Mouse (Mus musculus): ENCODE data around the gene Ttll12.

Gene Ttll12

DNA sequence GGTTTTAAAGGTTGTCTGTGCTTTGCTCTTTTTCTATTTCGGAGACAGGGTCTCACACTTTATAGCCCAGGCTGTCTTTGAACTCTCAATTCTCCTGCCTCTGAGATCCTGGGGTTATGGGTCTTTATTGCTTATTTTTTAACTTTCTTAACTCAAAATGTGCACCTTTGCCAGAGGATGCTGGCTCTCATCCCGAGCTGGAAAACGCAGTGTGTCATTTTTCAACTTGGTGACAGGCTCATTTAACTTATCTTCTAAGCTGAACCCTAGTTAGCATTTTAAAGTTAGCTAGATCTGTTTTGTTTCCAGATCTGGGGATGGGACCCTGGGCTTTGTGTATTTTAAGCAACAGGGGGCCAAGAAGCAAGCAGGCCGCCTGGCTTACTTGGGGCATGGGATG, 66.1 kb downstream of the Ttll12 start:
- in situ Hi-C loops (cut with MboI; ENCODE audit: low sequenced_read_pairs): no loop called here

DNA sequence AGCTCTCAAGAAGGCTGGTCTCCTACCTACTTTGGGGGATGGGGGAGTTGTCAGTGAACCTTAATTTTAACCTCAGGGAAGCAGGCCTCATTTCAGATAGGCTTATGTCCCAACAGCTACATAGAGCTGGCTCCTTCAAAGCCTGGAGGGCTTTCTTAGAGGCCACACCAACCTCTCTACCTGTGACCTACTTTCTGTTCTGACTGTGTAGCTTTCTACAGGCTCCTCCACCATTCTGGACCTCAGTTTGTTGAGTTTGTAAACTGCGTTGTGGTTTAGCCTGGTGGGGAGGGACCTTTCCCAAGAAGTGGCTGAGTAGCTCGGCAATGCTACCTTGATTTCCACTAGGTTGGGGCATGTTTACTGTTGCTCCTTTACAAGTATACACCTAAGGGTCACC, 67.2 kb downstream of the Ttll12 start:
- in situ Hi-C loops (cut with MboI; ENCODE audit: low sequenced_read_pairs): no loop called here

DNA sequence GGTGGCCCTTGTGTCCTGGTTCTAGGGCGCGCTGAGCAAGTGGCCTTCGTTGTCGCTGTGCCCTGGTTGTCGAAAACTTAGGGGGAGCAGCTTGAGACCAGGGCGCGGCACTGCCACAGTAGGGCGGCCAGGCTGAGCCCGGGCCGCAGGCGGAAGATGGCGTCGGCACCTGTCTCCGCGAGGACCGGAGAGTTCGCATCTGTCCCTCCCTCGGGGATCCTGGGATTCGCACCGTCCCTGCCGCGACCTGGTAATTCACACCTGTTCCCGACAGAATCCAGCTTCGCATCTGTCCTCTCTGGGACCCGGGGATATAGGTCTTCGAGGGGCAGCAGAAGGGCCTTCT, 67.9 kb downstream of the Ttll12 start:
- in situ Hi-C loops (cut with MboI; ENCODE audit: low sequenced_read_pairs): no loop called here

DNA sequence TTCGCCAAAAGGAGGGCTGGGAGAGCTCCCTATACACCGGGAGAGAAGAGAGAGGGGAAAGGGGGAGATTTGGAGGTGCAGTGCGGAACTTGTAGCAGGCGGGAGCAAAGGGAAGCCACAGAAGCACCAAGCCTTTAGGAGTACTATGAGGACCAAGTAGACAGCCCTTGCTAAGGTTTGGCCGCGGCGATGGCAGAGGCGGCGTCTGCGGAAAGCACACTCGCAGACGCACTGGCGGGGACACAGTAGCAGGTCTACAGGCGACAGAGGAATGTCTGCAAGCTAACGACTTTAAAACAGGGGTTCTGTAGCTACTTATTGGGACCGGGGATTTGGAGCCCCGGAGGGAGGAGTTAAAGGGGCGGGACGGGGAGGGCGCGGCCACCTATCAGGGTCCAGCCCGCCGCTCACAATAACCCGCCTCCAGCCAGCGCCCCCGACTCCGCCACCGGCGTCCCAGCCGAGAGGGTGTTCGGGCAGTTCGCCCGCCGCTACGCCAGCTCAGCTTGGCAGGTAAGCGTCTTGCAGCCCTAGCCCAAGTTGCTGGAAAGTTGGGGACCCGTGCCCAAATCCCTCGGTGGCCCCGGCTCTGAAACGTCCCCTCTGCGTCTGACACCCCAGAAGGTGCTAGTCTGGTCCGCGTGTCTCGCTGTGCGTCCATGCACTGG, 68.4 kb downstream of the Ttll12 start, which contains the start of gene Bik:
Gene Bik (plus strand): TSS at position 439 of the 668 bp plus-strand sequence.
- in situ Hi-C loops (cut with MboI; ENCODE audit: low sequenced_read_pairs): no loop called here
